Comparison of ENCODE assay signal across 11 mouse cellular contexts in the genomic region with DNA sequence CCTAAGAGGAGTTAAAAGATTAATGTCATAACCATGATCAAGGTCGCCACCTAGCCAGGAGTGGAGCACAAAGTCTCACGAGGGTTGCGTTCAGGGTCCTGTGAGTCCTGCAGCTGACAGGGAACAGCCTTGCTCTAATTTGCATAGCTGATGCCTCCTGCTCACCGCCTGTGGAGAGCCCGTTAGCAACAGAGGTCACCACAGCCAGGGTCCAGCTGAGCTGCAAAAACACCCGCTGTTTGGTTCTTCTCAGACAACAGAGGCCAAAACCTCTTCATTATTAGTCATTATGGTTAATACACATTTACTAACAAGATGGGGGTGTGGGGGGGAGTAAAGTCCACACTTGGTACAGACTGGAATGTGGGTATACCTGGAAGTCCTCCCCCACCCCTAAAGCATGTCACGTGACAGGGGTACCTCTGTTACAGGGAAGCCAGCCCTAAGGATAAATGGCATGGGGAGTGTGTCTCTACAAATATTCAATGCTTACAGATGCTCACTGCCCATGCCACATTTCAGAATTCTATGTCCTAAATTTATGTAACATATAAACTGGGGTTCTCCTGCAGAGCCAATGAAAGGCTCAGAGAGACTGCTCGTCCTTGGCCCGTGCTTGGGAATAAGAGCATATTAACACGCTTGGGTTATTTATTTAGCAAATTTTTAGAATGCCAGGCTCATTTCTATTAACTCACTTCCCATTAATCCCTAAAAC.
A peak's percentile ranks its signal among the peaks of the same experiment; 100 is the strongest.
DNase-seq lines count a peak whose midpoint lies in the region; ATAC-seq and TF ChIP-seq lines count a peak whose summit lies in the region.
"Had no signal": no experiment of that assay in that cellular context is flagged by ENCODE, and none has a peak within 500 bp of the region (broad histone marks: within the 10 kb centered on the region; RNA-seq: fewer than 3 reads in every experiment).

No protein-coding gene starts in this region.

- H3K27me3 ChIP-seq in forebrain, embryonic 13.5 days: no peaks in the 10 kb centered on the region
- no peaks in the 10 kb centered on the region for H3K27me3 ChIP-seq in forebrain, embryonic 10.5 days (ENCODE audit: poor library complexity, severe bottlenecking)
- H3K27me3 ChIP-seq in kidney, postnatal 0 days (ENCODE audit: insufficient read depth, low read length): no peaks in the 10 kb centered on the region

- H3K4me1 ChIP-seq in forebrain, embryonic 13.5 days: peaks cover 8% of the 10 kb centered on the region; the same call in 1 of the 2 replicates
- peaks cover 11% of the 10 kb centered on the region for H3K4me1 ChIP-seq in forebrain, embryonic 10.5 days
- H3K4me1 ChIP-seq in kidney, postnatal 0 days (replicated peaks; ENCODE audit: insufficient read depth, low read length): no peaks in the 10 kb centered on the region
- H3K4me1 ChIP-seq: megakaryocyte, embryonic 14.5 days had no signal

- H3K36me3 ChIP-seq in forebrain, embryonic 13.5 days (ENCODE audit: poor library complexity, severe bottlenecking): no peaks in the 10 kb centered on the region
- no peaks in the 10 kb centered on the region for H3K36me3 ChIP-seq in forebrain, embryonic 10.5 days (replicated peaks)
- H3K36me3 ChIP-seq in kidney, postnatal 0 days (ENCODE audit: insufficient read depth, low read length): no peaks in the 10 kb centered on the region
- H3K36me3 ChIP-seq: heart, embryonic 13.5 days had no signal

- 14% methylated on average over 10 of the region's 10 CpGs for WGBS in forebrain, embryonic 13.5 days
- WGBS in forebrain, embryonic 10.5 days: 16% methylated on average over 10 of the region's 10 CpGs
- WGBS in kidney, postnatal 0 days: 17% methylated on average over 10 of the region's 10 CpGs

- H3K9me3 ChIP-seq in forebrain, embryonic 13.5 days (replicated peaks): no peaks in the 10 kb centered on the region
- no peaks in the 10 kb centered on the region for H3K9me3 ChIP-seq in forebrain, embryonic 10.5 days
- H3K9me3 ChIP-seq in kidney, postnatal 0 days (replicated peaks; ENCODE audit: low read length): no peaks in the 10 kb centered on the region
- H3K9me3 ChIP-seq: heart, embryonic 13.5 days; megakaryocyte, embryonic 14.5 days had no signal

- H3K27ac ChIP-seq in forebrain, embryonic 13.5 days: no peak overlapping the region
- H3K27ac ChIP-seq in forebrain, embryonic 10.5 days: no peak overlapping the region
- H3K27ac ChIP-seq in kidney, postnatal 0 days: no peak overlapping the region
- H3K27ac ChIP-seq: heart, embryonic 13.5 days had no signal

- peak; percentile 33; the same call in 1 of the 2 replicates for ATAC-seq in forebrain, embryonic 13.5 days
- ATAC-seq in kidney, postnatal 0 days (replicated peaks; ENCODE audit: low FRiP score, low read depth): peak; percentile 63; the same call in 1 of the 2 replicates

- H3K4me3 ChIP-seq in forebrain, embryonic 13.5 days: no peak overlapping the region
- no peak overlapping the region for H3K4me3 ChIP-seq in forebrain, embryonic 10.5 days
- H3K4me3 ChIP-seq in kidney, postnatal 0 days (replicated peaks; ENCODE audit: low read depth, low read length): no peak overlapping the region
- H3K4me3 ChIP-seq: heart, embryonic 13.5 days; megakaryocyte, embryonic 14.5 days had no signal

- no peak for DNase-seq in forebrain, embryonic 10.5 days (ENCODE audit: extremely low spot score, low spot score)
- peak; percentile 78 for DNase-seq in ES-CJ7 (ENCODE audit: low read depth, low spot score)
- peak; percentile 37 for DNase-seq in cerebellum, adult 9-11 months
- no peak for DNase-seq in kidney, postnatal 0 days (ENCODE audit: low spot score)
- no peak for DNase-seq in gastrocnemius, adult 18-20 months (ENCODE audit: low spot score)
- no peak for DNase-seq in thymus, postnatal 25 days
- DNase-seq in ovary, adult 18-20 months (ENCODE audit: low spot score): no peak
- DNase-seq: B cell, adult 2 months had no signal

- no peak for TF ChIP-seq CTCF in kidney, postnatal 0 days (IDR thresholded peaks at IDR 0.05; ENCODE audit: low read depth)

- no peak overlapping the region for H3K9ac ChIP-seq in forebrain, embryonic 13.5 days
- no peak overlapping the region for H3K9ac ChIP-seq in kidney, postnatal 0 days (ENCODE audit: low read depth, low read length)
- H3K9ac ChIP-seq: heart, embryonic 13.5 days had no signal

- no peak overlapping the region for H3K4me2 ChIP-seq in forebrain, embryonic 13.5 days
- H3K4me2 ChIP-seq in kidney, postnatal 0 days (ENCODE audit: low read length): no peak overlapping the region
- H3K4me2 ChIP-seq: heart, embryonic 13.5 days had no signal

Comparison
In these comparisons a context has a peak if more than half of its experiments do, and no peak if none do; other contexts are left out.
1. DNase-seq: peak in ES-CJ7 (single experiment) and cerebellum, adult 9-11 months (single experiment); none in forebrain, embryonic 10.5 days (single experiment), kidney, postnatal 0 days (single experiment), gastrocnemius, adult 18-20 months (single experiment), thymus, postnatal 25 days (single experiment) and ovary, adult 18-20 months (single experiment).